Mouse (Mus musculus) G1E (cell line): ENCODE data around the gene Kctd11. TPM values are rescaled to one million over a fixed set of nuclear protein-coding genes. Genes with fewer than 3 reads are reported as not detected.

Experiments
- ATAC-seq: 2 replicates; pipeline ENCODE4 v1.8.0; 2016; ENCODE audit warnings: mild to moderate bottlenecking; ENCODE audit not compliant: insufficient number of reproducible peaks, poor library complexity, low FRiP score, severe bottlenecking; ENCODE audit errors: extremely low read depth
- DNase-seq: peaks from one replicate; pipeline ENCODE4 v3.0.0; 2012; ENCODE audit warnings: low spot score
- H3K27me3 ChIP-seq: 2 replicates; pipeline ENCODE4 v1.6.1; 2012; ENCODE audit warnings: mild to moderate bottlenecking, low read length, inconsistent platforms; ENCODE audit not compliant: insufficient read depth
- H3K36me3 ChIP-seq: replicated peaks from 2 replicates; pipeline ENCODE3; 2012; ENCODE audit warnings: mild to moderate bottlenecking, inconsistent platforms
- H3K4me1 ChIP-seq: 2 replicates; pipeline ENCODE4 v1.6.1; 2012; ENCODE audit warnings: low read depth, low read length, inconsistent platforms, mixed read lengths; ENCODE audit not compliant: insufficient read depth
- H3K4me3 ChIP-seq: 2 replicates; pipeline ENCODE4 v1.5.1; 2012; ENCODE audit warnings: low read depth, mild to moderate bottlenecking, inconsistent platforms, low read length, moderate library complexity, mixed read lengths
- H3K9me3 ChIP-seq: replicated peaks from 2 replicates; pipeline ENCODE4 v1.6.1; 2012; ENCODE audit warnings: inconsistent platforms
- CTCF ChIP-seq: IDR thresholded peaks from 2 replicates; pipeline ENCODE4 v1.5.1; 2012; ENCODE audit warnings: low read depth, low read length, inconsistent platforms, mixed read lengths
- GATA1 ChIP-seq: IDR thresholded peaks from 2 replicates; pipeline ENCODE4 v1.6.1; 2012; ENCODE audit warnings: borderline replicate concordance, low read length, inconsistent platforms, mixed read lengths
- GATA2 ChIP-seq: IDR thresholded peaks from 2 replicates; pipeline ENCODE4 v1.6.1; 2012; ENCODE audit warnings: low read depth, low read length, inconsistent platforms, borderline replicate concordance
- POLR2AphosphoS5 ChIP-seq: IDR thresholded peaks from 2 replicates; pipeline ENCODE4 v1.6.1; 2012; ENCODE audit warnings: low read depth, low read length, inconsistent platforms; ENCODE audit not compliant: insufficient replicate concordance
- TAL1 ChIP-seq: conservative IDR thresholded peaks from 2 replicates; pipeline ENCODE4 v1.6.1; 2012; ENCODE audit warnings: low read depth, low read length, inconsistent platforms, mixed read lengths
- polyA plus RNA-seq: library from polyadenylated mRNA; stranded (reverse); fragments of >175 nt; gene quantifications from 2 replicates; pipeline ENCODE4 v1.2.3, GENCODE M21; 2012
- total RNA-seq, 2 experiments: library from RNA; stranded (forward) in 1 of 2; stranded (reverse) in 1 of 2; fragments of 200-1000 nt in 1 of 2; fragments of >200 nt in 1 of 2; fragmentation: Nextera tagmentation in 1 of 2; gene quantifications; 2 replicates each; pipeline ENCODE4 v1.2.3; 2014 to 2017

Gene Kctd11
- total and polyA plus RNA-seq, 3 experiments, result 0.39 to 0.90 (median 0.55) TPM

- Histone ChIP-seq H3K4me1 (peaks cover 56% of the 10 kb centered on the region), H3K4me3 (no peak within 1 kb of the TSS; the same call in 1 of the 2 replicates)
Measured at GRCm38 (mm10) chr11:69877878-69878277, 3.3 kb downstream of the Kctd11 start, which contains the start of gene Tmem95. Gene Tmem95 (minus strand): TSS chr11:69878018.

GRCm38 (mm10) chr11:69876867-69877266 lies 4.3 kb downstream of the Kctd11 start:
- Histone ChIP-seq H3K27me3 (peaks cover 19% of the 10 kb centered on the region), H3K9me3 (no peaks in the 10 kb centered on the region), H3K4me1 (peaks cover 52% of the 10 kb centered on the region), H3K4me3 (no peak overlapping the region; the same call in 1 of the 2 replicates), H3K36me3 (peaks cover 15% of the 10 kb centered on the region)
- peak; percentile 64 for DNase-seq
- no peak; the same call in 1 of the 2 replicates for ATAC-seq
- TF ChIP-seq POLR2AphosphoS5 (no peak), CTCF (peak; percentile 90)

More at GRCm38 (mm10) chr11:69877878-69878277, 3.3 kb downstream of the Kctd11 start, which contains the start of gene Tmem95:
- Histone ChIP-seq H3K27me3 (peaks cover 15% of the 10 kb centered on the region), H3K9me3 (no peaks in the 10 kb centered on the region), H3K36me3 (peaks cover 25% of the 10 kb centered on the region)
- ATAC-seq (no peak), DNase-seq (no peak)
- no peak for TF ChIP-seq TAL1
- TF ChIP-seq POLR2AphosphoS5, result no peak
- TF ChIP-seq GATA2, result no peak
- no peak for TF ChIP-seq CTCF
- no peak for TF ChIP-seq GATA1

- H3K36me3 ChIP-seq, result peaks cover 8% of the 10 kb centered on the region
- peaks cover 21% of the 10 kb centered on the region for H3K27me3 ChIP-seq
- DNase-seq, result no peak
- H3K9me3 ChIP-seq, result no peaks in the 10 kb centered on the region
- no peak for ATAC-seq
- TF ChIP-seq GATA1 (no peak), CTCF (no peak), GATA2 (no peak), TAL1 (no peak), POLR2AphosphoS5 (no peak)
- H3K4me1 ChIP-seq, result peaks cover 45% of the 10 kb centered on the region
- H3K4me3 ChIP-seq, result no peak overlapping the region
Measured at GRCm38 (mm10) chr11:69876186-69876585, 5.0 kb downstream of the Kctd11 start.

- no peak for DNase-seq
- H3K4me1 ChIP-seq, result peaks cover 16% of the 10 kb centered on the region
Measured at GRCm38 (mm10) chr11:69872451-69872850, 8.8 kb downstream of the Kctd11 start.

GRCm38 (mm10) chr11:69871822-69872221 lies 9.4 kb downstream of the Kctd11 start:
- no peak overlapping the region for H3K4me3 ChIP-seq
- DNase-seq, result no peak
- peaks cover 16% of the 10 kb centered on the region for H3K4me1 ChIP-seq
- H3K9me3 ChIP-seq, result no peaks in the 10 kb centered on the region
- no peaks in the 10 kb centered on the region for H3K36me3 ChIP-seq
- no peak for TF ChIP-seq POLR2AphosphoS5
- TF ChIP-seq GATA2, result no peak
- TF ChIP-seq CTCF, result no peak
- TF ChIP-seq TAL1, result no peak
- no peak for TF ChIP-seq GATA1
- H3K27me3 ChIP-seq, result peaks cover 32% of the 10 kb centered on the region
- no peak for ATAC-seq

More at GRCm38 (mm10) chr11:69872451-69872850, 8.8 kb downstream of the Kctd11 start:
- Histone ChIP-seq H3K36me3 (no peaks in the 10 kb centered on the region), H3K4me3 (no peak overlapping the region), H3K9me3 (no peaks in the 10 kb centered on the region), H3K27me3 (peaks cover 26% of the 10 kb centered on the region)
- no peak for TF ChIP-seq TAL1
- TF ChIP-seq CTCF, result no peak
- no peak for TF ChIP-seq GATA2
- TF ChIP-seq POLR2AphosphoS5, result no peak
- no peak for TF ChIP-seq GATA1
- ATAC-seq, result no peak

GRCm38 (mm10) chr11:69870289-69871069 lies 10.7 kb downstream of the Kctd11 start:
- H3K36me3 ChIP-seq, result no peaks in the 10 kb centered on the region
- H3K27me3 ChIP-seq, result peaks cover 43% of the 10 kb centered on the region
- TF ChIP-seq GATA1 (no peak), CTCF (no peak), TAL1 (no peak), POLR2AphosphoS5 (no peak), GATA2 (no peak)
- H3K4me3 ChIP-seq, result no peak overlapping the region
- no peak for ATAC-seq
- H3K9me3 ChIP-seq, result no peaks in the 10 kb centered on the region
- no peak for DNase-seq
- H3K4me1 ChIP-seq, result peaks cover 8% of the 10 kb centered on the region; the same call in 1 of the 2 replicates
